Mouse (Mus musculus) B cell, adult (primary cell): ENCODE results near the gene Dnase2b. TPM values are rescaled to one million over a fixed set of nuclear protein-coding genes. Genes with fewer than 3 reads are reported as not detected.

Source experiments
- total RNA-seq: library from RNA; stranded (reverse); gene quantifications from 4 replicates; pipeline ENCODE4 v1.2.4, GENCODE M21; 2023; ENCODE audit not compliant: inconsistent age

Gene Dnase2b
- not detected in 4 replicates for total RNA-seq

DNA sequence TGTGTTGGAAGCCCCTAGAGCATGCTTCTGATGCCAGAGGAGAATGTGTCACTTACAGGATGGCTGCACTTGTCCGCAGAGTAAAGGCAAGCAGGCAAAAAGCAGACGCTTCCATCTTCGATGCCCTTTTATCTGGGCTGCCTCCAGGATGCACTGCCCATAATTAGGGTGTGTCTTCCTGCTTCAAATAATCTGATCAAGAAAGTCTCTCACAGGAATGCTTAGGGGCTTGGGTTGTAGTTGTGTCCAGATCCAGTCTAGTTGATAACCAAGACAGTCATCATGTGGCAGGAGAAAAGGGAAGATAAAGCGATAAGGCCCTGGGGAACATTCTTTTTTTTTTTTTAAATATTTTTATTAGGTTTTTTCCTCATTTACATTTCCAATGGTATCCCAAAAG, at the start of gene Dnase2b:
Dnase2b (minus strand) TSS at position 101 of the 400 bp plus-strand sequence.

DNA sequence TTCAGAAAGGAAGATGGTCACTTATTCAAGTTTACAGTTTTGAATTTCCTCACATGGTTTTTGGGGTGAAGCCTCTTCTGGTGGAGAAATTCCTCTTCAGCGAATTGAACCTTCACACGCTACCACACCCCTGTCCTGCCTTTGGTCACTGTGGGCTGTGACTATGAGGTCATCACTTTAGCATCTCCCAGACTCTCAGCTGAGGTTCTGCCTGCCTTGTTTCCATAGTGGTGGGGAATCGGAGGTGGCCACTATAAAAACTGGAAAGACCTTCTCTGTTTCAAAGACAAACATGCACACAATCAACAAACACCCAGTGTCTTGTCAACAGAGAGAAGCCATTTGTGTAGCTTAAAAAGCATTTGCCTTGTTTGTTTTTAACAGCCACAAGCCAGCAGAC, 35.8 kb upstream of the Dnase2b start, which contains the start of gene 4930503B20Rik:
4930503B20Rik (minus strand) TSS at position 101 of the 400 bp plus-strand sequence.

DNA sequence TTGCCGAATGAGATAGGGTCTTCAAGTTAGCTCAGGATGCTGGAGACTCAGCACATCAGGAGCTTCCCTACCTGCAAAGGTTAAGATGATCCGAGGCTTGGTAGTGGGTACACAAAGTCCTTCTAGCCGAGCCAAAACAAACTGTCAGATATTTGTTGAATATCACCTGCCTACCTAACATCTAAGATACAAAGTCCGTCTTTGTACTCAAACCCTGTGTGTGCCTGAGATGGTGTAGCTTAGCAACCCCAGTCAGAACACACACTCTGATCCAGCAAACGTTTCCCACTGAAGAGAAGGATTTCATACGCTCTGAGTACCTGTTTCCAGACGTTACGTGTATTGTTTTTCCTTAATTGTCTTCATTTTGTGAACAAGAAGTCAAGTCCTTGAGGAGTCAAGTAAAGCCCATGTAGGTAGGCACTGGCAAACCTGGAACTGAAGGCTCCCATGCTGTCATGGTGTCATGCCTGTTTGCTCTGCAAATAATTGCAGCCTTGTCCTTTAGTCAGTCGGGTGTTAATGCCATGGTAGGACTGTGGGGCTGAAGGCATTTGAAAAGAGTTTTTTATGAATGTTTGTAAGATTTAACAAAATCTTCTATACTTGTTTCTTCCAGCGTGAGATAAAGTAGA, 45.1 kb downstream of the Dnase2b start, which contains the start of gene Uox:
Uox (plus strand) TSS at position 279 of the 635 bp plus-strand sequence.

Other genes starting within 250 kb of the Dnase2b start
- 1.9 to 3.5 TPM (median 2.1 TPM) in 4 replicates for gene Ssx2ip, start 211.0 kb downstream of the Dnase2b start, total RNA-seq
- gene Ctbs, start 165.8 kb downstream of the Dnase2b start, total RNA-seq, result 10.5 to 11.1 TPM (median 10.9 TPM) in 4 replicates
- 5.7 to 11.1 TPM (median 6.4 TPM) in 4 replicates for gene Spata1, start 115.8 kb downstream of the Dnase2b start, total RNA-seq
- 110 to 143 TPM (median 138 TPM) in 4 replicates for gene Gng5, start 115.8 kb downstream of the Dnase2b start, total RNA-seq
- gene Rpf1, start 94.2 kb downstream of the Dnase2b start, total RNA-seq, result 87.1 to 100 TPM (median 92.2 TPM) in 4 replicates
- gene Uox, start 45.2 kb downstream of the Dnase2b start, total RNA-seq, result not detected in 4 replicates
- not detected in 4 replicates for gene 4930503B20Rik, start 35.7 kb upstream of the Dnase2b start, total RNA-seq
- gene Samd13, start 70.0 kb upstream of the Dnase2b start, total RNA-seq, result not detected in 4 replicates
- 81.7 to 94.8 TPM (median 87.7 TPM) in 4 replicates for gene Prkacb, start 197.4 kb upstream of the Dnase2b start, total RNA-seq
- gene Ttll7, start 236.8 kb upstream of the Dnase2b start, total RNA-seq, result not detected in 4 replicates